36 mouse cellular contexts compared by ENCODE assay signal in genomic region chr1:131540795-131541194, GRCm38 (mm10). TPM values are rescaled to one million over a fixed set of nuclear protein-coding genes. Genes with fewer than 3 reads are reported as not detected.
DNase-seq lines count a peak whose midpoint lies in the region; ATAC-seq and TF ChIP-seq lines count a peak whose summit lies in the region.
"Had no signal": no experiment of that assay in that cellular context is flagged by ENCODE, and none has a peak within 500 bp of the region (broad histone marks: within the 10 kb centered on the region; RNA-seq: fewer than 3 reads in every experiment).

No protein-coding gene starts in this region.

- H3K27ac ChIP-seq in embryonic facial prominence, embryonic 12.5 days = 0 out of 2 replicates have a peak overlapping the region, but pooled peaks have one; percentile 30
- H3K27ac ChIP-seq in embryonic facial prominence, embryonic 10.5 days (replicated peaks) = no peak overlapping the region
- no peak overlapping the region; the same call in 1 of the 2 replicates for H3K27ac ChIP-seq in hindbrain, embryonic 10.5 days
- H3K27ac ChIP-seq in hindbrain, postnatal 0 days = no peak overlapping the region
- no peak overlapping the region for H3K27ac ChIP-seq in neural tube, embryonic 11.5 days (ENCODE audit: low read depth, low read length)
- no peak overlapping the region for H3K27ac ChIP-seq in neural tube, embryonic 15.5 days (replicated peaks)
- 0 out of 2 replicates have a peak overlapping the region, but pooled peaks have one; percentile 45 for H3K27ac ChIP-seq in embryonic facial prominence, embryonic 14.5 days (replicated peaks; ENCODE audit: low read depth, low read length)
- H3K27ac ChIP-seq: gastrocnemius, adult 2 months; heart, embryonic 10.5 days; heart, embryonic 15.5 days; hindbrain, embryonic 13.5 days had no signal

- DNase-seq in embryonic facial prominence, embryonic 10.5 days (ENCODE audit: low spot score) = no peak
- peak; percentile 23 for DNase-seq in hindbrain, embryonic 10.5 days (ENCODE audit: low spot score)
- no peak for DNase-seq in hindbrain, postnatal 0 days (ENCODE audit: low spot score)
- no peak for DNase-seq in neural tube, embryonic 11.5 days (ENCODE audit: low spot score)
- DNase-seq in embryonic facial prominence, embryonic 14.5 days (ENCODE audit: low spot score) = no peak
- DNase-seq in cerebellum, adult 9-10 months = no peak
- DNase-seq: adrenal gland, postnatal 14 days; cerebellum, adult 11 months; cerebellum, adult 2 months; cerebellum, postnatal 10 days; cerebellum, postnatal 36 days; forebrain, postnatal 0 days; gastrocnemius, adult 2 months; gastrocnemius, postnatal 14 days; heart, postnatal 10 days; heart, postnatal 36 days; kidney, adult 18-20 months had no signal

- H3K27me3 ChIP-seq in embryonic facial prominence, embryonic 12.5 days = no peaks in the 10 kb centered on the region
- H3K27me3 ChIP-seq in embryonic facial prominence, embryonic 10.5 days (replicated peaks; ENCODE audit: low read depth, poor library complexity, severe bottlenecking) = no peaks in the 10 kb centered on the region
- H3K27me3 ChIP-seq in hindbrain, embryonic 10.5 days (ENCODE audit: insufficient read depth, poor library complexity, severe bottlenecking) = no peaks in the 10 kb centered on the region
- no peaks in the 10 kb centered on the region for H3K27me3 ChIP-seq in hindbrain, postnatal 0 days (ENCODE audit: insufficient read depth, low read length)
- no peaks in the 10 kb centered on the region for H3K27me3 ChIP-seq in neural tube, embryonic 11.5 days (ENCODE audit: control insufficient read depth, insufficient read depth, low read length)
- no peaks in the 10 kb centered on the region for H3K27me3 ChIP-seq in neural tube, embryonic 15.5 days (replicated peaks)
- no peaks in the 10 kb centered on the region for H3K27me3 ChIP-seq in embryonic facial prominence, embryonic 14.5 days (replicated peaks; ENCODE audit: control insufficient read depth, insufficient read depth, low read length)
- H3K27me3 ChIP-seq: embryonic facial prominence, embryonic 15.5 days; heart, embryonic 15.5 days; hindbrain, embryonic 13.5 days had no signal

- H3K4me3 ChIP-seq in embryonic facial prominence, embryonic 12.5 days = no peak overlapping the region
- H3K4me3 ChIP-seq in embryonic facial prominence, embryonic 10.5 days = no peak overlapping the region
- H3K4me3 ChIP-seq in hindbrain, embryonic 10.5 days = no peak overlapping the region
- no peak overlapping the region for H3K4me3 ChIP-seq in hindbrain, postnatal 0 days (ENCODE audit: low read length)
- H3K4me3 ChIP-seq in neural tube, embryonic 11.5 days (ENCODE audit: low read depth, low read length) = no peak overlapping the region
- H3K4me3 ChIP-seq in neural tube, embryonic 15.5 days (replicated peaks) = no peak overlapping the region
- H3K4me3 ChIP-seq in embryonic facial prominence, embryonic 14.5 days (ENCODE audit: low read depth, low read length) = no peak overlapping the region
- H3K4me3 ChIP-seq: embryonic facial prominence, embryonic 15.5 days; gastrocnemius, adult 2 months; heart, embryonic 10.5 days; heart, embryonic 15.5 days; hindbrain, embryonic 13.5 days had no signal

- no peak overlapping the region for H3K9ac ChIP-seq in embryonic facial prominence, embryonic 12.5 days
- no peak overlapping the region for H3K9ac ChIP-seq in hindbrain, postnatal 0 days (replicated peaks; ENCODE audit: low read length)
- no peak overlapping the region for H3K9ac ChIP-seq in neural tube, embryonic 11.5 days (ENCODE audit: low read length)
- H3K9ac ChIP-seq in neural tube, embryonic 15.5 days (replicated peaks) = no peak overlapping the region
- H3K9ac ChIP-seq in embryonic facial prominence, embryonic 14.5 days (ENCODE audit: low read depth, low read length) = no peak overlapping the region
- H3K9ac ChIP-seq: embryonic facial prominence, embryonic 15.5 days; forebrain, postnatal 0 days; heart, embryonic 15.5 days; hindbrain, embryonic 13.5 days had no signal

- 40% methylated on average over 5 of the region's 5 CpGs for WGBS in embryonic facial prominence, embryonic 12.5 days
- WGBS in embryonic facial prominence, embryonic 10.5 days = 50% methylated on average over 5 of the region's 5 CpGs
- WGBS in hindbrain, embryonic 10.5 days = 40% methylated on average over 5 of the region's 5 CpGs
- 29% methylated on average over 5 of the region's 5 CpGs for WGBS in hindbrain, postnatal 0 days
- 49% methylated on average over 5 of the region's 5 CpGs for WGBS in neural tube, embryonic 11.5 days
- 30% methylated on average over 5 of the region's 5 CpGs for WGBS in neural tube, embryonic 15.5 days
- 45% methylated on average over 5 of the region's 5 CpGs for WGBS in embryonic facial prominence, embryonic 14.5 days

- H3K36me3 ChIP-seq in embryonic facial prominence, embryonic 12.5 days = no peaks in the 10 kb centered on the region
- peaks cover 31% of the 10 kb centered on the region for H3K36me3 ChIP-seq in embryonic facial prominence, embryonic 10.5 days (replicated peaks)
- H3K36me3 ChIP-seq in hindbrain, embryonic 10.5 days = peaks cover 33% of the 10 kb centered on the region
- H3K36me3 ChIP-seq in hindbrain, postnatal 0 days (ENCODE audit: insufficient read depth, low read length) = no peaks in the 10 kb centered on the region
- H3K36me3 ChIP-seq in neural tube, embryonic 11.5 days (ENCODE audit: control insufficient read depth, insufficient read depth, low read length) = no peaks in the 10 kb centered on the region
- no peaks in the 10 kb centered on the region for H3K36me3 ChIP-seq in neural tube, embryonic 15.5 days
- no peaks in the 10 kb centered on the region for H3K36me3 ChIP-seq in embryonic facial prominence, embryonic 14.5 days (ENCODE audit: control insufficient read depth, insufficient read depth, low read length)
- H3K36me3 ChIP-seq: embryonic facial prominence, embryonic 15.5 days; heart, embryonic 15.5 days; hindbrain, embryonic 13.5 days had no signal

- H3K4me1 ChIP-seq in embryonic facial prominence, embryonic 12.5 days = peaks cover 8% of the 10 kb centered on the region; the same call in 1 of the 2 replicates
- peaks cover 13% of the 10 kb centered on the region for H3K4me1 ChIP-seq in embryonic facial prominence, embryonic 10.5 days
- H3K4me1 ChIP-seq in hindbrain, embryonic 10.5 days (replicated peaks) = peaks cover 15% of the 10 kb centered on the region; the same call in 1 of the 2 replicates
- no peaks in the 10 kb centered on the region for H3K4me1 ChIP-seq in hindbrain, postnatal 0 days (ENCODE audit: insufficient read depth, low read length)
- no peaks in the 10 kb centered on the region for H3K4me1 ChIP-seq in neural tube, embryonic 11.5 days (ENCODE audit: control insufficient read depth, insufficient read depth, low read length)
- H3K4me1 ChIP-seq in neural tube, embryonic 15.5 days = no peaks in the 10 kb centered on the region
- H3K4me1 ChIP-seq in embryonic facial prominence, embryonic 14.5 days (ENCODE audit: control insufficient read depth, insufficient read depth, low read length) = peaks cover 12% of the 10 kb centered on the region
- H3K4me1 ChIP-seq: embryonic facial prominence, embryonic 15.5 days; heart, embryonic 10.5 days; heart, embryonic 15.5 days had no signal

- no peak for TF ChIP-seq CTCF in hindbrain, postnatal 0 days (IDR thresholded peaks at IDR 0.05; ENCODE audit: low read depth)

- ATAC-seq in embryonic facial prominence, embryonic 12.5 days (ENCODE audit: insufficient number of reproducible peaks, insufficient read depth, low FRiP score, low TSS enrichment) = no peak
- ATAC-seq in hindbrain, postnatal 0 days = no peak
- ATAC-seq in neural tube, embryonic 11.5 days (ENCODE audit: insufficient read depth, low FRiP score, low TSS enrichment) = peak; percentile 74; the same call in 1 of the 2 replicates
- no peak for ATAC-seq in neural tube, embryonic 15.5 days (ENCODE audit: low FRiP score)
- ATAC-seq in embryonic facial prominence, embryonic 14.5 days (ENCODE audit: low read depth) = no peak
- ATAC-seq: CD4-positive, CD25-positive, alpha-beta regulatory T cell, adult 4 months; forebrain, embryonic 14.5 days; forebrain, postnatal 0 days; hindbrain, embryonic 16.5 days; inflammation-experienced regulatory T-cells, adult 6 months; intestine, embryonic 16.5 days had no signal

- no peak overlapping the region for H3K4me2 ChIP-seq in embryonic facial prominence, embryonic 12.5 days (replicated peaks)
- H3K4me2 ChIP-seq in hindbrain, postnatal 0 days (ENCODE audit: low read depth, low read length) = no peak overlapping the region
- no peak overlapping the region for H3K4me2 ChIP-seq in neural tube, embryonic 11.5 days (ENCODE audit: low read depth)
- no peak overlapping the region for H3K4me2 ChIP-seq in neural tube, embryonic 15.5 days
- no peak overlapping the region for H3K4me2 ChIP-seq in embryonic facial prominence, embryonic 14.5 days (ENCODE audit: low read depth, low read length)
- H3K4me2 ChIP-seq: embryonic facial prominence, embryonic 15.5 days; heart, embryonic 15.5 days; hindbrain, embryonic 13.5 days had no signal

- no peaks in the 10 kb centered on the region for H3K9me3 ChIP-seq in embryonic facial prominence, embryonic 12.5 days
- no peaks in the 10 kb centered on the region for H3K9me3 ChIP-seq in embryonic facial prominence, embryonic 10.5 days
- H3K9me3 ChIP-seq in hindbrain, embryonic 10.5 days = no peaks in the 10 kb centered on the region
- no peaks in the 10 kb centered on the region for H3K9me3 ChIP-seq in hindbrain, postnatal 0 days (ENCODE audit: low read length)
- no peaks in the 10 kb centered on the region for H3K9me3 ChIP-seq in neural tube, embryonic 11.5 days (ENCODE audit: control insufficient read depth, low read length)
- H3K9me3 ChIP-seq in neural tube, embryonic 15.5 days (replicated peaks) = no peaks in the 10 kb centered on the region
- no peaks in the 10 kb centered on the region for H3K9me3 ChIP-seq in embryonic facial prominence, embryonic 14.5 days (ENCODE audit: control insufficient read depth, low read length)
- H3K9me3 ChIP-seq: embryonic facial prominence, embryonic 15.5 days; heart, embryonic 10.5 days; heart, embryonic 15.5 days; hindbrain, embryonic 13.5 days had no signal

RNA-seq across cellular contexts. Expression of gene Fam72a, which starts 13.1 kb away (rescaled TPM):
- 3.4 and 3.8 TPM in 2 replicates for polyA plus RNA-seq in embryonic facial prominence, embryonic 12.5 days (2016; fragmentation: Nextera tagmentation; extraction: Ambion mirVana)
- 4.1 and 4.3 TPM in 2 replicates for polyA plus RNA-seq in embryonic facial prominence, embryonic 10.5 days (2016; fragmentation: Nextera tagmentation; extraction: Ambion mirVana)
- 4.3 and 5.7 TPM in 2 replicates for polyA plus RNA-seq in hindbrain, embryonic 10.5 days (2016; fragmentation: Nextera tagmentation; extraction: Ambion mirVana)
- total RNA-seq in hindbrain, postnatal 0 days (2014; rRNA removed) = 0.11 TPM in 1 of 2 replicates, not detected in the other
- polyA plus RNA-seq in hindbrain, postnatal 0 days (2015; fragmentation: Nextera tagmentation; extraction: Ambion mirVana) = 0.98 and 1.4 TPM in 2 replicates
- 2.7 and 3.0 TPM in 2 replicates for polyA plus RNA-seq in neural tube, embryonic 11.5 days (2014; fragmentation: Nextera tagmentation; extraction: Ambion mirVana)
- 1.2 and 1.8 TPM in 2 replicates for polyA plus RNA-seq in neural tube, embryonic 15.5 days (2015; fragmentation: Nextera tagmentation; extraction: Ambion mirVana)
- polyA plus RNA-seq in embryonic facial prominence, embryonic 14.5 days (2014; fragmentation: Nextera tagmentation; extraction: Ambion mirVana) = 2.5 and 3.5 TPM in 2 replicates

RNA-seq across cellular contexts. Expression of gene Srgap2, which starts 13.6 kb away (rescaled TPM):
- polyA plus RNA-seq in embryonic facial prominence, embryonic 12.5 days (2016; fragmentation: Nextera tagmentation; extraction: Ambion mirVana) = 15.9 and 18.3 TPM in 2 replicates
- 17.5 TPM in 2 replicates for polyA plus RNA-seq in embryonic facial prominence, embryonic 10.5 days (2016; fragmentation: Nextera tagmentation; extraction: Ambion mirVana)
- 17.2 TPM in 2 replicates for polyA plus RNA-seq in hindbrain, embryonic 10.5 days (2016; fragmentation: Nextera tagmentation; extraction: Ambion mirVana)
- 62.8 and 69.3 TPM in 2 replicates for total RNA-seq in hindbrain, postnatal 0 days (2014; rRNA removed)
- 23.3 and 24.5 TPM in 2 replicates for polyA plus RNA-seq in hindbrain, postnatal 0 days (2015; fragmentation: Nextera tagmentation; extraction: Ambion mirVana)
- 15.2 and 15.8 TPM in 2 replicates for polyA plus RNA-seq in neural tube, embryonic 11.5 days (2014; fragmentation: Nextera tagmentation; extraction: Ambion mirVana)
- polyA plus RNA-seq in neural tube, embryonic 15.5 days (2015; fragmentation: Nextera tagmentation; extraction: Ambion mirVana) = 23.2 and 27.2 TPM in 2 replicates
- 21.3 and 23.6 TPM in 2 replicates for polyA plus RNA-seq in embryonic facial prominence, embryonic 14.5 days (2014; fragmentation: Nextera tagmentation; extraction: Ambion mirVana)

RNA-seq across cellular contexts. Expression of gene Avpr1b, which starts 58.2 kb away (rescaled TPM):
- polyA plus RNA-seq in embryonic facial prominence, embryonic 12.5 days (2016; fragmentation: Nextera tagmentation; extraction: Ambion mirVana) = not detected in 2 replicates
- 0.08 TPM in 1 of 2 replicates, not detected in the other for polyA plus RNA-seq in embryonic facial prominence, embryonic 10.5 days (2016; fragmentation: Nextera tagmentation; extraction: Ambion mirVana)
- not detected in 2 replicates for polyA plus RNA-seq in hindbrain, embryonic 10.5 days (2016; fragmentation: Nextera tagmentation; extraction: Ambion mirVana)
- not detected in 2 replicates for total RNA-seq in hindbrain, postnatal 0 days (2014; rRNA removed)
- not detected in 2 replicates for polyA plus RNA-seq in hindbrain, postnatal 0 days (2015; fragmentation: Nextera tagmentation; extraction: Ambion mirVana)
- polyA plus RNA-seq in neural tube, embryonic 11.5 days (2014; fragmentation: Nextera tagmentation; extraction: Ambion mirVana) = not detected in 2 replicates
- not detected in 2 replicates for polyA plus RNA-seq in neural tube, embryonic 15.5 days (2015; fragmentation: Nextera tagmentation; extraction: Ambion mirVana)
- 0.05 and 0.08 TPM in 2 replicates for polyA plus RNA-seq in embryonic facial prominence, embryonic 14.5 days (2014; fragmentation: Nextera tagmentation; extraction: Ambion mirVana)
- total RNA-seq: adrenal gland, adult 2 months; adrenal gland, postnatal 4 days; forebrain, postnatal 0 days; gastrocnemius, adult 2 months; gastrocnemius, postnatal 14 days; gastrocnemius, postnatal 4 days; heart, adult 18-20 months; heart, postnatal 10 days; heart, postnatal 36 days; MEL had no signal
- polyA plus RNA-seq: adrenal gland, adult 2 months; C2C12; CD4-positive, CD25-positive, alpha-beta regulatory T cell, adult 4 months; cerebellum, adult 2 months; cortical plate, adult 2 months; embryonic facial prominence, embryonic 15.5 days; forebrain, embryonic 14.5 days; forebrain, postnatal 0 days; frontal cortex, adult 2 months; heart, embryonic 10.5 days; heart, embryonic 15.5 days; hindbrain, embryonic 13.5 days; hindbrain, embryonic 16.5 days; inflammation-experienced regulatory T-cells, adult 6 months had no signal

Comparison
In these comparisons a context has a peak if more than half of its experiments do, and no peak if none do; other contexts are left out.
1. H3K27ac ChIP-seq: peak in embryonic facial prominence, embryonic 12.5 days (single experiment) and embryonic facial prominence, embryonic 14.5 days (single experiment); none in embryonic facial prominence, embryonic 10.5 days (single experiment), hindbrain, embryonic 10.5 days (single experiment), hindbrain, postnatal 0 days (single experiment), neural tube, embryonic 11.5 days (single experiment) and neural tube, embryonic 15.5 days (single experiment).